Mouse (Mus musculus): ENCODE measurements at regions not wholly inside any gene's neighbourhood (a gene's known extent, or its start where the extent isn't known, plus 50 kb on each side); places are given as distances from the start of the nearest gene placed in this dataset.
"Not testable (repeated sequence)": the region's sequence is repeated elsewhere in the genome, so short reads cannot be mapped to it uniquely, and the experiment has no call there.

DNA sequence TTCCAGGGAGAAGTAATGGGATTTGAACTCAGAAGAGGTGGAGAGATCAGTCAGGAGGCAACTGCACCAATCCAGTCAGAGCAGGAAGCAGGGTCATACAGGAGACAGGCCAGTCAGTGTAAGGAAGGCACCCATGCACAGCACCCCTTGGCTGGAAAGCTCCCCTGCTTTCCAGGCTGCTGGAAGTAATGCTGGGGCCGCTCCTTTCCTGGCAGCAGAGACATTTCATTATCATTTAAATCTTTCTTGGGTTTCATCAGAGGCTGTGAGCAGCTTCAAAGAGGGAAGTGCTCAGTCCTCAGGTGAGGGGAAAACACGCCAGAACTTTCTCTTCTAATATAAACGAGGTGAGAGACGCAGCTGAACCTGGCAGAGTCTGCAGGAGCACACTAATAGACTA, 109.1 kb upstream of the Syt13 start:
- no peak for DNase-seq (ENCODE audit: low spot score)

DNA sequence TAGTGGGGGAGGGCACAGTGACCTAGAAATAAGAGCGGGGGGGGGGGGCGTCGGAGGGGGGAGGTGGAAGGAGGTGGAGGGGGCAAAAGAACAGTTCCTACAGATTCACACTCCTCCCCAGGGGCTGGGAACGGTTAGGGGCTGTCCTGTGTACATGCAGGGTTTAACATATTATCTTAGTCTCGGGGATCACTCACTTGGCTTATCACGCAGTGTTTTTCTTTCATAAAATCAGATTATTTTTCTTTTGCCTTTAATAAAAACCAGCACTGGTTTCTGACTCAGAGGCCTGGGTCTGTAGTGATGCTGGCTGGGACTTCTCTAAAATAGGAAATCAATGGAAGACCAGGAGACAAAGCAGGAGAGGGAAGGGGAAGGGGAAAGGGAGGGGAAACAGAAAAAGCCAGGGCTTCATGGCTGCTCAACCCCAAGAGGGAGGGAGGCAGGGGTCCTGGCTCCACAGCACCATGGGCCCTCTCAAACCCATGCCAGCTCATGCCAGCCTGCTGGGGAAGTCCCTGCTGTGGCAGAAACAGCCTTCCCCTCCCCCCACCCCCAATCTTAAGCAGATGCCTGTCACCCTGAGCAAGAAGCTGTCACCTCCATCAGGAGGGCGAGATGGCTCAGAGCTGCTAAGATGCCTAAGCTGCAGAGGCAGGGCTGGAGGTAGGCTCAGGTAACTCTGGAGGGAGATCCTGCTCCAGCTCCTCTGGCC, 108.3 kb upstream of the Syt13 start:
- no peak for DNase-seq (ENCODE audit: low spot score)

DNA sequence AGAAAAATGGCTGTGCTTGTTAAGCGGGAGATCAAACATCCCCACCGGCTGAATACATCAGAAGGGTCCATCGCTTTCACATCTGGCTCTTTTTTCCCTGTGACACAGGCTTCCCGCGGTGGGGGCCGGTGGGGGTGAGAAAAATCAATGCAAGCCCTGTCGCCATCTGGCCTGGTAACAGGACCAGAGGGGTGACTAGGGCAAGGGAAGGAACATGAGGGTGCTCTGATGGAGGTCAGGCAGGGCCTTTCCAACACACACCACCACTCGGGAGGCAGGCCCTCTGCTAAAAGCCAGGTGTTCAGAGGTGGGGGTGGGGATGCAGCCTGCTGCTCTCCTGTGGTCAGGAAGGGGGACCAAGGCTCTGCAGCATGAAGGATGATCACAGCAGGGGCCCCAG, 107.5 kb upstream of the Syt13 start:
- no peak for DNase-seq (ENCODE audit: low spot score)

DNA sequence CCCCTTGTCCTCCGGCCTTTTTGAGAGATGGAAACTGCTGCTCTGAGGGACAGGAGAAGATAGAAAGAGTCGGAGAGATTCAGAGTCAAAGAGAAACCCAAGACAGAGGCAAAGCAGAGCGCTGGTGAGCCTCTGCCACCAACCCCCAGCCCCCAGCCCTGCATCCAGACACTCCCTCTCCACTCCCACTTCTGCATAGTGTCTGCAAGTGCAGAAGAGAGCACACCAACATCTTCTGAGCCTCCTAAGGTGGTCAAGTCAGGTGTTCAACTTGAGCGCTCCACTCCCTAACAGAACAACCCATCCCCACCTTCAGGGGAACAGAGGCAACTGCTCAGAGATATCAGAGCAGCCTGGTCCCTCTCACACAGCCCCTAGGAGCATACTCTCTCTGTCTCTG, 106.8 kb upstream of the Syt13 start:
- no peak for DNase-seq (ENCODE audit: low spot score)

DNA sequence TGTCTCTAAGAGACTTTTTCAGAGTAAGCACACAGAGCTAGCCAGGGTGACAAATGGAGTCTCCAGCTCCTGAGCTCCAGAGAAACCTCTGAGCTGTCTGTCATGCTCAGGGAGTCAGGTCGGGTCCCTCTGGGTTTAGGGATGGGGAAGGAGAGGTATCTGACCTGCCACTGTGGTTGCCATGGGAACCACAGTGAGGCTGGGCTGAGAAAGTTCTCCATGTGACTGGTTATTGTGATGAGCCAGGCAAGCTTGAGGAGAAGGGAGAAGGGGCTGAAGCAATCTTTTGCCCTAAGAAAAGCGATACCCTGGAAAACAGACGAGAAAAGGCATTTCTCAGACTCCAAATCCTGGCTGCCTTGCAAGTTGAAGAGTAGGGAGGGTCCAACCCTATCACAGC, 105.7 kb upstream of the Syt13 start:
- DNase-seq (ENCODE audit: low spot score) = no peak

DNA sequence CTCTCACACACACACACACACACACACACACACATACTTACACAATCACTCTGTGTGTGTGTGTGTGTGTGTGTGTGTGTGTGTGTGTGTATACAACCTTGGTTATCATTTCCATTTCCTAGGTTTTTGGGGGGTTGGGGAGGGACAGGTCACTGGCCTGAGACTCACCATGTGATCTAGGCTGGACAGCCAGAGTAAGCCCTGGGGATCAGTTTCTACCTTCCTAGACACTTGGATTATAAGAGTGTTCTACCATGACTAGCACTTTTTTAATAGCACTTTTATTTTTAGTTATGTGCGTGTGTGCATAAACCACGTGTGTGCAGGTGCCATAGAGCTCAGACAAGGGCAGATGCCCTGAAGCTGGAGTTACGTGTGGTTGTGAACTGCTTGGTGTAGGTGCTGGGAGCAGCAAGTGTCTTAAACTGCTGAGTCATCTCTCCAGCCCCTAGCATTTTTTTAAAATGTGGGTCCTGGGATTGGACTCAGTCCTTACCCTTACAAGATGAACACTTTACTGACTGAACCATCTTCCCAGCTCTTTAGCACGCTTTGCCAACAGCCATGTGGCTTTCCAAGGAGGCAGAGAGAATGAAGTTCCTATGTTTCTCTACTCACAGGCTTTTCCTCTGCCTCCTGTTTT, 105.1 kb upstream of the Syt13 start:
- DNase-seq (ENCODE audit: low spot score) = no peak

DNA sequence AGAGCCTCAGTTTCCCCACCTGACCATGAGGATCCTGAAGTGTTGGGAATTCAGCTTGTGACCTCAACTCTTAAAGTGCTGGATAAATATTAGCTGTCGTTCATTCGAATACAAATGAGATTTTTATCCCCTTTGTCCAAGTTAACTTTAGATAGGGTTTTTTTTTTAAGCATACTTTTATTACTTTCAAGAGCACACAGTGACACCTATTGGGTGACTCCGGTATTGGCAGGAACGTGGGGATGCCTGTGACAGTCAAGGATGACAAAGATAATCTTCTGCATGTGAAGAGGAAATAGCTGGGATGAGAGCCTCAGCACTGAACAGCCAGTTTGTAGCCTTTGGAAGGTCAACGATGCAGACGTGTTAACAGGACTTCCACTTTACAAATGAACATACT, 103.9 kb upstream of the Syt13 start:
- DNase-seq (ENCODE audit: low spot score) = not testable (repeated sequence)

DNA sequence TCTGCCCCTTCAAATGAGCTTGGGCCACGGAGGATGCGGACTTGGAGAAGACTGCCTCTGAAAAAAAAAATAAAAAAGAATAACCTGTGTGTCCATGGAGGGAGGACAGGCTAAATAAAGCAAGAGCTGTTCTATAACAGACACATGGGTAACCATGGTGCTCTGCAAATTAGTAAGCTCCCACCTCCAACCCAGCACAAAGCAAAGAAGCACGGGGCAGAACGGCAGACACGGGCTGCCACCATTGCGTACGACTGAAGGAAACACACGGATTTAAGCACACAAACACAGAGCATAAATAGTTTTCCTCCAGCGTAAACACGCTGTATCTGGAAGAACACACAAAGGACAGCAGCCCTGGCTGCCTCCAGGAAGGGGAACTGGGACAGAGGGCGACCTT, 101.9 kb upstream of the Syt13 start:
- no peak for DNase-seq (ENCODE audit: low spot score)

DNA sequence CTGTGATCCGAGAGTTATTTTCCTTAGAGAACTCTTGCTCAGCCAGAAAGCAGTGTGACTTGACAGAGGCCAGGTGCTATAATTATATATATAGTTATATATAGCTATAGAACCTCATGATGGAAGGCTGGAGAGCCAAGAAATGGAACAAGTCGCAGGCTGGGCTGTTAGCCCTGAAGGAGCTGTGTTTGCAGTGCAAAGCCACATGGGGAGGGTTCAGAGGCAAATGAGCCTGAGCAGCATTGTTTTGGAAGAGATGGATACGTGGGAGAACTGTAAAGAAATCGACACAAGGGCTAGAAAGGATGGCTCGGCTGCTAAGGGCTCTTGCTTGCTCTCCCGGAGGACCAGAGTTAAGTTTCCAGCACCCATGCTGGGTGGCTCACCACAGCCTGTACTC, 95.3 kb upstream of the Syt13 start:
- DNase-seq (ENCODE audit: low spot score) = no peak

DNA sequence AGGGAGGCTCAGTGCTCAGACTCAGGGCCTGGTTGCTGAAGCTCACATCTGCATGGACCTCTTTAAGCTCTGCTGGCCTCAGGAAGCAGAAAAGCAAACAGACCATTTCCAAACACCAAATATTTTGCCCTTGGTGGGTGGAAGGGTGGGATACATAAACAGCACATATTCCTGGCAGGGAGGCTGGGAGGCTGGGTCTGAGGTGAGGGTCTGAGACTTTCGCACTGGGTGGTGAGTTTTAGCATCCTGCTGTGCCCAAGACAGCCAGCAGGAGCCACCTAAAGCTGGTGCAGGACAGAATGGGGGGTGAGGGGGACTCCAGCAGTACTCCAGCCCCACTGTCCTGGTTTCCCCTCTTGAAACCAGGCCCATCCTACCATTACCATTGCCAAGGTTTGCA, 90.6 kb upstream of the Syt13 start:
- no peak for DNase-seq (ENCODE audit: low spot score)

DNA sequence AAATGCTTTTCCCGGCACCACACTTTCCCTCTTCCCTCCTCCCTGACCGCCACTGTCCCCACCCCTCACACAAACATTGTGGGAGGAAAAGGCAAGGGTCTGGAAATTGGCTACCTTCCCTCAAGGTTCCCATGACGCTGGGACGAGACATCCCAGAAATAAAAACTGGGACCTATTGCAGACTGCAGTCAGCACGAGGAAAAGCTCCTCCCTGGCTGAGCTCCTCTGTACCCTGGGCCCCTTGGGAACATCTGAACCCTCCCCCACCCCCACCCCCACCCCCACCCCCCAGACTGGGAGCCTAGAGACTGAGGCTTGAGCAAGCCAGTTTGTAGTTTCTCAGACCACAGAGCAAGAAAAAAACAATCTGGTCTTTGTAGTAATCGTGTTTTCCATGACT, 89.5 kb upstream of the Syt13 start:
- no peak for DNase-seq (ENCODE audit: low spot score)

DNA sequence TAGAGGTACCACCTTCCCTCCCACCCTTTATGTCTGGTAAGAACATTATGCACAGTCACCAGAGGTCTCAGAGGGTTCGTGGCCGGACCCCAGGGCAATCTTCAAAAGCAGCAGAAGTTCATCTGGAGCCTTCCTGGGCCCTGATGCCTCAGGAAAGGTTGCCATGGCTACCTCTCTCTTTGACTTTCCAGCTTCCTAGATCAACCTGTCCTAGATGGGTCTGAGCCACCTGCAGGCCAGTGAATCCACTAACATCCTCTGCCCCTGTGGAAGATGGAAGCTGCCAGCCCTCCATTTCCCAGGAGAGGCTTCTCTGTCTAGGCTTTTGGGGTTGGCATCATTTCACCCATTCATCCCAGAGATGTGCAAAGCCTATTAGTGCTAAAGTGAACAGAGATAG, 84.8 kb upstream of the Syt13 start:
- no peak for DNase-seq (ENCODE audit: low spot score)

DNA sequence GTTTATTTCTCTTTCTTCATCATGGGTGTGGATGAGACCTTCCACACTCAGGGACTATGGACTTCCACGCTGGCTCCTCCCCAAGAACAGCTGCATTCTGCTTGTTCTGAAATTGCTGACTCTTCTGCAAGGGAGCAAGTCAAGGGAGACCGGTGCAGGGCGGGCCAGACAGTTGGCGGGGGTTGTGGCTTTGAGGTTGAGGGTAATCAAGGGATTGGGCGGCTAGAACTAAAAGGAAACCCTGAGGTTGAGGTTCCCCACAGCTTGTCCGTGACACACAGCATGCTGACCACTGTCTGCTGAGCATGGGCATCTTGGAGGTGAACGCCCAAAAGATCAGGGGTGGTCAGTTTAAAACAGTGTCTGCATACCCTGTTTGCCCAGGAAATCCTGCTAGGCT, 83.1 kb upstream of the Syt13 start:
- DNase-seq (ENCODE audit: low spot score) = no peak

DNA sequence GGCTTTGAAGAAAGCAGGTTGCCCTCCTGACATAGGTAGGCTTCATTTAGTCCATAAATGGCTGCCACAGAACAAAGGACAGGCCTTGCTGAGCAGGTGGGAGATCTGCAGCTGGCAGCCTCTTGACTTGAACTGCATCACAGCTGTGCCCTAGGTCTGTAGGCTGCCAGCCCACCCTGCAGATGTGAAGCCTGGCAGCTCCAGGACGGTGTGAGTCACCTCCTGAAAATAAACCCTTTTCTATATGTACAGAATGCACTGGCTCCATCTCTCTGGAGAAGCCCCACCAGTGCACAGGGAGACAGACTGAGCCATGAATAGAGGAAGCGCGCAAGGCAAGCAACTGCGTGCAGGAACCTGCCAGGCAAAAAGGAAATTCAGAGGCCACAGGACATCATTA, 78.7 kb upstream of the Syt13 start:
- no peak for DNase-seq (ENCODE audit: low spot score)

DNA sequence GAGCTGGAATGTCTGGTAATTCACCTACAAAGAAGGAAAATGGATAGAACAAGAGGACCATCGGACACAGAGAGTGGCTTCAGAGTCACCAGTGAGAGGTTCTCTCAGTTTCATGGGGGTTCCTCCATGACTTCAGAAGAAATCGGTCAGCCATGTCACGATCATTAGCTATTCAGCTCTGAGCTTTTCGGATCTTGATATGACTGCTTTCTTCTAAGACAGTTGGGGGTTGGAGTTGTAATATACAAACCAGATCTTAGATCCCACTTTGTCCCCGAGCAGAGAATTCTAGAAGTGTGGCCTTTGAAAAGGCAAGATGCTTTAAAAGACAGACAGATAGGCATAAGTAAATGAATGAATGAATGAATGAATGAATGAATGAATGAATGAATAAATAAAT, 76.9 kb upstream of the Syt13 start:
- no peak for DNase-seq (ENCODE audit: low spot score)

DNA sequence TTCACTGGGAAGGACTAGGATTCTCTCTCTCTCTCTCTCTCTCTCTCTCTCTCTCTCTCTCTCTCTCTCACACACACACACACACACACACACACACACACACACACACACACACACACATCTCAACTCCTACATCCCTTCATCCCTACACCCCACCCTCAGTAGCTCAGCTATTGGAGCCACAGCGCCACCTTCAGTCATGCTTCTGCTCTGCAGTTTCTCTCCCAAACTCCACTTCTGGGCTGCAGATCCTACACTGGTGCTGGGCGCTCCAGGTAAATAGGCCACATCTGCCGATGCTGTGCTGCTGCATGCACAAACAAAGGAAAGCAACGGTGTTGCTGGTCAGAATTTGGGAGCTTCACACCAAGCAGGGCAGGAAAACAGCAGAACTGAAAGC, 74.9 kb upstream of the Syt13 start:
- no peak for DNase-seq (ENCODE audit: low spot score)

DNA sequence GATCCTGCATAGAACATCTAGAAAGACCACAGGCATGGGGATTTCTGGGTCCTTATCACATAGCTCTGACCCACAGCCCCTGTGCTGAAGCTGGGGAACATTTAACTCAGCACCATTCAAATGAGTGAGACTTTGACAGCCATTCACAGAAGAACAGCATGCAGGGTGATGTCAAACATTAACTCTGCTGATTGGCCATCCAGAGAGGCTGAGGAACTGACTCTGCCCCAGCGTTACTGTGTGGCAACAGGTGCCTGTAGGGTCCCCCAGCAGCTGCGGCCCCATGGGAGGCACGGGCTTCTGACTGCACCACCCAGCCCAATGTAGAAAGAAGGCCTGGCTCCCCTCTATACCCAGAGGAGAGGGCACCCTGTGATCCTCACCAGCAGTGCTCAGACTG, 73.3 kb upstream of the Syt13 start:
- no peak for DNase-seq (ENCODE audit: low spot score)

DNA sequence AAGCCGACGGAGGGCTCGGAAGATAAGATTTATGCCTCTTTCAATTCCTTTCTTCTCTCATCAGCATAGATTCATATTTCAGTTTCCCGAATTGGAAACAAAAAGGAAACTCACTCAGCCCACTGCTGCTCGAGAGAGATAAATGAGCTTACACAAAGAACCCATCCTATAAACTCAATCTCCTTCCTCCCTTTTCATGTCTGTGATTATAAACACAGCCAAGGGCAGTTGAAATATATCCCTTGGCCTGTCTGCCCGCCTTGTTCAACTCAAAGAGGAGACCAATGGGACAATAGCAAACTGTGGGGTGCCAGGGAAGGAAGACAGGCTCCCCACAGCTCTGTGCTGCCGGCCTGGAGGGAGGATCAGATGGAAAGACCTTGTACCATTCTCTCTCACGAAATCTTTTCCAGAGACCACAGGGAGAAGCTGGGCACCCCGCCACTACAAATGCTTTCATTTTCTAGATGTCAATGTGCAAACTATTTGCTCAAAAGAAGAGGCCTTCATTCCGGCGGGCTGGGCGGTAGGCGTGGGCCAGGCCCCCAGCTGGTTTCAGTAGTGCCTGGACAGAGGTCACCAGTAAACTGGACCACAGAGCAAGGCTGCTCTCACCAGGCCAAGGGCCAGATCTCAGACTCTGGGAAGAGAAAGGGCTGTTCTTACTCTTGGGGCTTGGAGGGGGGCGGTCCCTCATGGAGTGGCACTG, 69.7 kb upstream of the Syt13 start:
- no peak for DNase-seq (ENCODE audit: low spot score)

DNA sequence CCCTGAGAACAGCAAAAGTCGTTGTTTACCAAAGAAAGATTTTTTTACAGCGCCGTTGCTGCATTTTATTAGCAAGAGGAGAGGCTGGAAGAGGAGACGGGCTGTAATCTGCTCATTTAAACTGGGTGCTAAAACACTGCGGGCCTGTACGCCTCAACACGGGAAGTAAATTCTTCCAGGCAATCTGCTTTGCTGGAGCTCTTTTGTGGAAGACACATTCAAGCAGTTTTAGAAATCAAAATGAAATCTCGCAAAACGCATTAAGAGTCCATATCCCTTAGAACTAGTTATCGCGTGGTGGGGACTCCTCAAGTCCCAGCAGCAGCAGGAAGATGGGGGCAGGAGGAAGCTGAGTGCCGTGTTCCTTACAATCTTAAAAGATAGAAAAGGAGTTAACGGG, 65.9 kb upstream of the Syt13 start:
- DNase-seq (ENCODE audit: low spot score) = no peak

DNA sequence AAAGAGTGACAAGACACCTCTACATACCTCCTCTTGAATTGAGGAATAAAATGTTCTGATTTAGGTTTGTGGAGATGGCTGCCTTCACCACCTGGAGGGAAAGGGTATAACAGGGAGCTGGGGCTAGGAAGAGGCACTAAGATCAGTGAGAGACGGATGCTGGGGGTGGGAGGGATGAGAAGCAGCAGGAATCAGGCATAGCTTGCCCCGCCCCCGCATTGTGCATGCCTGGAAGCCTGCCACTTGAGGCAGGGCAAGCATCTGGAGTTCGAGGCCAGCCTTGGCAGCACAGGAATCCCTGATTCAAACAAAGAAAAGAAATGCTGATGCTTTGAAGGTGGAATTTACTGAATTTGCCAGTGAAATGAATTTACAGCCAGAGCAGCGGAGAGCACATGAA, 63.6 kb upstream of the Syt13 start:
- no peak for DNase-seq (ENCODE audit: low spot score)

DNA sequence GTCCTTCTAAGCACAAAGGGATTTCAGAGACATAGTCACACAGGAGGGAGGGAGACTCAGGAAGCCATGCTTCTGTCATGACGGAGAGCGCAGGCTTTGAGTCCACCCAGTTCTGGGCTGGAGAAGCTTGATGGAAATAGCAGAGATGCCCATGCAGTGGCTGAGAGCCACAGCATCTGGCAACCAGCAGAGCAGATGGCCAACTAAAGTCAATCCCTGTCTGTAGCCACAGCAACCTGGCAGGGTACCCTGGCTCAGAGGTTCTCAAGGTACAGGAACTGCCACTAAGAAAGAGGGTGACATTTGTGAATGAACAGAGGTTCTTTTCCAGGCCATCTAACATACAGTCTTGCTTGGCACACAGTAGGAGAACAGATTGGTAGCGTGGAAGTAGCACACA, 61.7 kb upstream of the Syt13 start:
- no peak for DNase-seq (ENCODE audit: low spot score)

DNA sequence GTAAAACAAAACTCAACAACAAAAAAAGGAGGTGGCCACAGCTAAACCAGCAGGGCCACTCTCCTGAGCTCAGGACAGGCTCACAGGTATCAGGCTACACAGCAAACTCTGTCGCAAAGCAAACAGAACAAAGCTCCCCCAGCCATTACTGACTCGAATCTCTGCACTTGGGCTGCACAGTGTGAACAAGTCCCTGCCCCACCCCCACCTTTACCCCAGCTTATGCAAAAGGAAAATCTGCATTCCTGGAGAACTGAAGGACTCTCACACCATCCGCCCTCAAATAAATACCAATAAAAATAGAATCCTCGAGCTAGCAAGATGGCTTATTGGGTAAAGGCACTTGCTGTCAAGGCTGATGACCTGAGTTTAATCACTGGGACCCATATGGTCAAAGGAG, 60.6 kb upstream of the Syt13 start:
- no peak for DNase-seq (ENCODE audit: low spot score)

DNA sequence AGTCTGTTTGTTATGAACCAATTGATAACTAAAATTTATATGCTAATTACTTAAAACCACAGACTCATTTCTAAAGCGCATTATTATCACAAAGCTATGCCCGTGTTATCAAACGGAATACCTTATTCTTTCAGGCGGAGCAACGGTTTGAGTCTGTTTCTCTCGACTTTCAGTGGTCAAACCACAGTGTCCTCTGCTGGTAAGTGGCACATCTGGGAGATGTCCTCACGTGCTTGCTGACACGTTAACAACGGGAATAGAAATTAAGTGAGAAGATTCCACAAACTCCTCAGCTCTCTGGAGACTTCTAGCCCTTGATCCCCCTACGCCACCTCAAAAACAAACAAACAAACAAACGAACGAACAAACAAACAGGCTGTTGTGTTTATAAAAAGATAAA, 58.9 kb upstream of the Syt13 start:
- no peak for DNase-seq (ENCODE audit: low spot score)
